Mouse (Mus musculus) forebrain, embryonic 13.5 days (tissue): Measurements from ENCODE around the gene Anks1b. TPM values are rescaled to one million over a fixed set of nuclear protein-coding genes. Genes with fewer than 3 reads are reported as not detected.

Experiments
- ATAC-seq: fragments of 200-750 bp; cut with Nextera tagmentation; 2 replicates; pipeline ENCODE4 v1.8.0; 2017
- H3K27ac ChIP-seq: fragments of 300-500 bp; sonication (generic); 2 replicates; pipeline ENCODE4 v1.5.1; 2015; ENCODE audit warnings: inconsistent platforms, mild to moderate bottlenecking, moderate library complexity
- H3K27me3 ChIP-seq: fragments of 300-500 bp; sonication (generic); 2 replicates; pipeline ENCODE4 v1.6.1; 2015; ENCODE audit warnings: mild to moderate bottlenecking, inconsistent platforms
- H3K36me3 ChIP-seq: fragments of 300-500 bp; sonication (generic); 2 replicates; pipeline ENCODE4 v1.6.1; 2015; ENCODE audit warnings: mild to moderate bottlenecking, inconsistent platforms; ENCODE audit not compliant: poor library complexity, severe bottlenecking
- H3K4me1 ChIP-seq: fragments of 300-500 bp; sonication (generic); 2 replicates; pipeline ENCODE4 v1.6.1; 2015; ENCODE audit warnings: inconsistent platforms
- H3K4me2 ChIP-seq: fragments of 300-500 bp; sonication (generic); 2 replicates; pipeline ENCODE4 v1.6.1; 2015; ENCODE audit warnings: inconsistent platforms, mild to moderate bottlenecking, moderate library complexity
- H3K4me3 ChIP-seq: fragments of 300-500 bp; sonication (generic); 2 replicates; pipeline ENCODE4 v1.5.1; 2015; ENCODE audit warnings: mild to moderate bottlenecking, inconsistent platforms
- H3K9ac ChIP-seq: fragments of 300-500 bp; sonication (generic); 2 replicates; pipeline ENCODE4 v1.6.1; 2015; ENCODE audit warnings: mild to moderate bottlenecking, inconsistent platforms
- H3K9me3 ChIP-seq: fragments of 300-500 bp; sonication (generic); replicated peaks from 2 replicates; pipeline ENCODE4 v1.6.1; 2016; ENCODE audit warnings: inconsistent platforms
- WGBS: fragments of 180-500 bp; shearing (Covaris S2); methylation state at CpG from one replicate; pipeline ENCODE4 v1.1.7; 2015; 5-methylcytosine and 5-hydroxymethylcytosine counted together
- polyA plus RNA-seq: library from polyadenylated mRNA; unstranded; fragments of >200 nt; fragmentation: Nextera tagmentation; extraction: Ambion mirVana; gene quantifications from 2 replicates; pipeline ENCODE4 v1.2.1, GENCODE M21; 2015

The Anks1b gene
- polyA plus RNA-seq, 1 experiment from 2014 or later: 28.7 TPM

GRCm38 (mm10) chr10:90728401-90729358 is 855.4 kb downstream of the Anks1b start:
- 31% methylated on average over 22 of the region's 22 CpGs for WGBS
- peak overlapping the region; percentile 50 for H3K4me2 ChIP-seq
- peaks cover 6% of the 10 kb centered on the region; the same call in 1 of the 2 replicates for H3K27me3 ChIP-seq
- H3K27ac ChIP-seq: no peak overlapping the region
- H3K9me3 ChIP-seq: no peaks in the 10 kb centered on the region
- H3K4me3 ChIP-seq: 0 out of 2 replicates have a peak overlapping the region, but pooled peaks have one; percentile 1
- H3K4me1 ChIP-seq: peaks cover 10% of the 10 kb centered on the region
- no peaks in the 10 kb centered on the region for H3K36me3 ChIP-seq
- ATAC-seq: peak; percentile 69
- 0 out of 2 replicates have a peak overlapping the region, but pooled peaks have one; percentile 43 for H3K9ac ChIP-seq

GRCm38 (mm10) chr10:90729527-90729926 is 856.2 kb downstream of the Anks1b start:
- Histone ChIP-seq H3K36me3 (no peaks in the 10 kb centered on the region), H3K9me3 (no peaks in the 10 kb centered on the region), H3K4me3 (no peak overlapping the region), H3K4me1 (peaks cover 10% of the 10 kb centered on the region), H3K9ac (peak overlapping the region; percentile 26; the same call in 1 of the 2 replicates), H3K27me3 (peaks cover 6% of the 10 kb centered on the region; the same call in 1 of the 2 replicates), H3K27ac (no peak overlapping the region), H3K4me2 (peak overlapping the region; percentile 50)
- WGBS: 44% methylated on average over 10 of the region's 10 CpGs
- ATAC-seq: no peak

GRCm38 (mm10) chr10:90732823-90733222 is 859.5 kb downstream of the Anks1b start:
- Histone ChIP-seq H3K9me3 (no peaks in the 10 kb centered on the region), H3K4me1 (peaks cover 10% of the 10 kb centered on the region), H3K27me3 (0 out of 2 replicates have a peak, but pooled peaks cover 2% of the 10 kb centered on the region), H3K27ac (no peak overlapping the region), H3K9ac (no peak overlapping the region), H3K36me3 (no peaks in the 10 kb centered on the region), H3K4me2 (no peak overlapping the region), H3K4me3 (no peak overlapping the region)
- ATAC-seq: no peak
- WGBS: 68% methylated on average over 4 of the region's 4 CpGs

GRCm38 (mm10) chr10:90733632-90734031 is 860.3 kb downstream of the Anks1b start:
- peaks cover 7% of the 10 kb centered on the region for H3K4me1 ChIP-seq
- H3K36me3 ChIP-seq: no peaks in the 10 kb centered on the region
- no peak overlapping the region for H3K4me3 ChIP-seq
- no peak overlapping the region for H3K27ac ChIP-seq
- no peak overlapping the region for H3K4me2 ChIP-seq
- H3K9me3 ChIP-seq: no peaks in the 10 kb centered on the region
- WGBS: 23% methylated on average over 5 of the region's 5 CpGs
- no peak overlapping the region for H3K9ac ChIP-seq
- peak; percentile 57; the same call in 1 of the 2 replicates for ATAC-seq
- no peaks in the 10 kb centered on the region for H3K27me3 ChIP-seq

- Histone ChIP-seq H3K9me3 (no peaks in the 10 kb centered on the region), H3K9ac (no peak overlapping the region), H3K4me3 (no peak overlapping the region), H3K4me2 (no peak overlapping the region), H3K27me3 (no peaks in the 10 kb centered on the region), H3K27ac (no peak overlapping the region), H3K4me1 (no peaks in the 10 kb centered on the region), H3K36me3 (no peaks in the 10 kb centered on the region)
- no peak for ATAC-seq
- WGBS: 81% methylated on average over 2 of the region's 2 CpGs
Measured at GRCm38 (mm10) chr10:90738475-90738874, 865.2 kb downstream of the Anks1b start.

GRCm38 (mm10) chr10:90740956-90741355 is 867.6 kb downstream of the Anks1b start:
- H3K4me1 ChIP-seq: no peaks in the 10 kb centered on the region
- WGBS: 93% methylated on average over 5 of the region's 5 CpGs
- ATAC-seq: no peak
- no peak overlapping the region for H3K4me3 ChIP-seq
- H3K9me3 ChIP-seq: no peaks in the 10 kb centered on the region
- no peak overlapping the region for H3K4me2 ChIP-seq
- H3K27ac ChIP-seq: no peak overlapping the region
- no peak overlapping the region for H3K9ac ChIP-seq
- no peaks in the 10 kb centered on the region for H3K36me3 ChIP-seq
- no peaks in the 10 kb centered on the region for H3K27me3 ChIP-seq

- peak; percentile 57; the same call in 1 of the 2 replicates for ATAC-seq
- H3K27ac ChIP-seq: peak overlapping the region; percentile 57
Measured at GRCm38 (mm10) chr10:90751889-90752288, 878.6 kb downstream of the Anks1b start.

GRCm38 (mm10) chr10:90753106-90753505 is 879.8 kb downstream of the Anks1b start:
- Histone ChIP-seq H3K9ac (no peak overlapping the region), H3K4me3 (no peak overlapping the region), H3K27me3 (no peaks in the 10 kb centered on the region), H3K4me2 (no peak overlapping the region), H3K9me3 (0 out of 2 replicates have a peak, but pooled peaks cover 6% of the 10 kb centered on the region), H3K4me1 (0 out of 2 replicates have a peak, but pooled peaks cover 4% of the 10 kb centered on the region), H3K27ac (0 out of 2 replicates have a peak overlapping the region, but pooled peaks have one; percentile 31), H3K36me3 (no peaks in the 10 kb centered on the region)
- ATAC-seq: 0 out of 2 replicates have a peak, but pooled peaks have one; percentile 53
- 73% methylated on average over 9 of the region's 9 CpGs for WGBS

More at GRCm38 (mm10) chr10:90751889-90752288, 878.6 kb downstream of the Anks1b start:
- Histone ChIP-seq H3K4me3 (no peak overlapping the region), H3K36me3 (no peaks in the 10 kb centered on the region), H3K9ac (no peak overlapping the region), H3K9me3 (0 out of 2 replicates have a peak, but pooled peaks cover 6% of the 10 kb centered on the region), H3K4me2 (no peak overlapping the region), H3K27me3 (no peaks in the 10 kb centered on the region), H3K4me1 (0 out of 2 replicates have a peak, but pooled peaks cover 4% of the 10 kb centered on the region)
- WGBS: 73% methylated on average over 5 of the region's 5 CpGs

GRCm38 (mm10) chr10:90757773-90758172 is 884.5 kb downstream of the Anks1b start:
- H3K4me2 ChIP-seq: no peak overlapping the region
- H3K4me1 ChIP-seq: no peaks in the 10 kb centered on the region
- H3K4me3 ChIP-seq: no peak overlapping the region
- H3K9ac ChIP-seq: no peak overlapping the region
- H3K9me3 ChIP-seq: no peaks in the 10 kb centered on the region
- no peaks in the 10 kb centered on the region for H3K27me3 ChIP-seq
- WGBS: 89% methylated on average over 4 of the region's 4 CpGs
- no peaks in the 10 kb centered on the region for H3K36me3 ChIP-seq
- ATAC-seq: no peak
- no peak overlapping the region for H3K27ac ChIP-seq

GRCm38 (mm10) chr10:90759929-90760328 is 886.6 kb downstream of the Anks1b start:
- Histone ChIP-seq H3K9me3 (no peaks in the 10 kb centered on the region), H3K27ac (no peak overlapping the region), H3K27me3 (no peaks in the 10 kb centered on the region), H3K4me2 (no peak overlapping the region), H3K36me3 (no peaks in the 10 kb centered on the region), H3K4me1 (no peaks in the 10 kb centered on the region), H3K9ac (no peak overlapping the region), H3K4me3 (no peak overlapping the region)
- ATAC-seq: no peak
- 84% methylated on average over 5 of the region's 5 CpGs for WGBS

- Histone ChIP-seq H3K27ac (no peak overlapping the region), H3K9ac (no peak overlapping the region), H3K27me3 (no peaks in the 10 kb centered on the region), H3K4me1 (peaks cover 16% of the 10 kb centered on the region), H3K9me3 (no peaks in the 10 kb centered on the region), H3K4me3 (no peak overlapping the region), H3K4me2 (no peak overlapping the region), H3K36me3 (no peaks in the 10 kb centered on the region)
- WGBS: 76% methylated on average over 3 of the region's 3 CpGs
- no peak for ATAC-seq
Measured at GRCm38 (mm10) chr10:90766261-90766660, 893.0 kb downstream of the Anks1b start.

GRCm38 (mm10) chr10:90770403-90770955 is 897.2 kb downstream of the Anks1b start:
- H3K27me3 ChIP-seq: no peaks in the 10 kb centered on the region
- no peaks in the 10 kb centered on the region for H3K9me3 ChIP-seq
- H3K9ac ChIP-seq: no peak overlapping the region
- peak; percentile 39; the same call in 1 of the 2 replicates for ATAC-seq
- no peaks in the 10 kb centered on the region for H3K36me3 ChIP-seq
- peaks cover 23% of the 10 kb centered on the region for H3K4me1 ChIP-seq
- H3K4me3 ChIP-seq: no peak overlapping the region
- H3K4me2 ChIP-seq: peak overlapping the region; percentile 28
- no peak overlapping the region for H3K27ac ChIP-seq
- WGBS: 16% methylated on average over 11 of the region's 11 CpGs
